Mouse (Mus musculus): ENCODE measurements around the gene Slc22a17.
A peak's percentile ranks its signal among the peaks of the same experiment; 100 is the strongest.
"Not testable (repeated sequence)": the region's sequence is repeated elsewhere in the genome, so short reads cannot be mapped to it uniquely, and the experiment has no call there.

Gene Slc22a17

DNA sequence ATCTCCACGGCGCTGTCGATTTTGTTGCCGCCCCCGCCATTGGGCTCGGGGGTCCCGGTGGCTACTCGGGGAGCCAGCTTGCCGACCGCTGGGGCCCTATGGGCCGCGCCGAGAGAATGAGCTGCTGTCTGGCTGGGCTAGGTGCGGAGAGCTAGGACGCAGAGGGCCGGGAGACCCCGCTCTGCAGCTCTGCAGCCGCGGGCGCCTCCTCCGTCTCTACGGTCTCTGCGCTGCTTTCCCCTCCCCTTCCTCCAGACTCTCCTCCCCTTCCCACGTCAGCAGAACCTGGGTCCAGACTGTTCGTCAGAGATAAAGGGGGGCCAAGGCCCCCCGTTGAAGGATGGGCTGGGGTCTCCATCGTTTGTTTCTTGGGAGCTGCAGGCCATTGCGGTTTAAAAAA, at the start of gene Slc22a17:
Slc22a17 (minus strand) TSS at position 247 of the 400 bp plus-strand sequence.
- peak; percentile 79 for DNase-seq (ENCODE audit: low spot score)

GRCm38 (mm10) chr14:54962714-54963113, 49.8 kb upstream of the Slc22a17 start:
- DNase-seq (ENCODE audit: low spot score), result no peak

DNA sequence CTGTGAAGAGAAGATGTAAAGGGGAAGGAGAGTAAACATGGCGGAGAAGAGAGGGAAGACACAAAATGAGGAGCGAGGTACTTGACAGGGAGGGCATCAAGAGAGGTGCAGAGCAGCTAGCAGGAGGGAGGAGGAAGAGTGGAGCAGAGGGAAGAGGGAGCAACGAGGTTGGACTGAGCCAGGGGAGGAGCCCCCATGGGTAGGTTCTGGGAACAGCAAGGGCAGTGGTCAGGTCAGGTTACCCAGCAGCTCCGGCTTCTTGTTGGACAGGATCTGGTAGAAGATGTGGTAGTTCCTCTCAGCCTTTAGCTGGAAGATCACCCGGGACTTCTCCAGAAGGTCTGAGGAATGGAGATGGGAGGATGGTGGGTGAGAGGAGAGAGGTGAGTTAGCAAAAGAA, 48.6 kb upstream of the Slc22a17 start:
- DNase-seq (ENCODE audit: low spot score), result no peak

- DNase-seq (ENCODE audit: low spot score), result no peak
Measured at GRCm38 (mm10) chr14:54960769-54961168, 47.8 kb upstream of the Slc22a17 start.

GRCm38 (mm10) chr14:54959853-54960613, 47.1 kb upstream of the Slc22a17 start:
- not testable (repeated sequence) for DNase-seq (ENCODE audit: low spot score)

GRCm38 (mm10) chr14:54959197-54959596, 46.3 kb upstream of the Slc22a17 start:
- DNase-seq (ENCODE audit: low spot score), result no peak

GRCm38 (mm10) chr14:54958503-54958902, 45.6 kb upstream of the Slc22a17 start:
- no peak for DNase-seq (ENCODE audit: low spot score)

GRCm38 (mm10) chr14:54956533-54956932, 43.6 kb upstream of the Slc22a17 start:
- no peak for DNase-seq (ENCODE audit: low spot score)

DNA sequence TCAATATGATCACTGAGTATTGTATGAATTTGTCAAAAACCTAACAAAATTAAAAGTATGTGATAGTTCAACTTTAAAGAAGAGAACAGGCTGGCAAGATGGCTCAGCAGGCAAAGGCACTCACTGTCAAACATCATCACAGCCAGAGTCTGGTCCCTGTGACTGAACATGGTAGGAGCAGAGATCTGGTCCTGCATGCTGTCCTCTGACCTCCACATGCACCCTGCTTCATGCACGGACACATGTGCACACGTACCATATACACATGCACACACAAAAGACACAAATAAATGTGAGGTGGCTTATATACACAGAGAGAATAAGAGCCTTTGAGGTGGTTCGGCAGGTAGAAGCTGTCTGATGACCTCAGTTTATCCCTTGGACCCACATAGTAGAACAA, 42.5 kb upstream of the Slc22a17 start:
- DNase-seq (ENCODE audit: low spot score), result no peak

DNA sequence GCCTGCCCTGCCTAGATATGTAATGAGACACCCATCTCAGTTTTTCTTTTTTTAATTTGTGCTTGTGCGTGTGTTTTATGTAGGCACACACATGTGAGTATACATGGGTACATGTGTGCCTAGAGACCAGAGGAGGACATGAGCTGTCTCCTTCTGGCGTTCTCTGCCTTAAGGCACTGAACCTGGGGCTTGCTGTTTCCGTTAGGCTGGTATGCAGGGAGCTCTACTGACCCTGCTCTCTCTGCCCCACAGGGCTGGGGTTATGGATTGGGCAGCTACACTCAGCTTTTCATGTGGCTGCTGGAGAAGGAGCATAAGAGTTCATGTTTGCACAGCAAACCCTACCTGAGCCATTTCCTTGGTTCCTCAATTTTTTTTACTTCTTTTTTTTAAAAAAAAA, 41.5 kb upstream of the Slc22a17 start:
- no peak for DNase-seq (ENCODE audit: low spot score)

DNA sequence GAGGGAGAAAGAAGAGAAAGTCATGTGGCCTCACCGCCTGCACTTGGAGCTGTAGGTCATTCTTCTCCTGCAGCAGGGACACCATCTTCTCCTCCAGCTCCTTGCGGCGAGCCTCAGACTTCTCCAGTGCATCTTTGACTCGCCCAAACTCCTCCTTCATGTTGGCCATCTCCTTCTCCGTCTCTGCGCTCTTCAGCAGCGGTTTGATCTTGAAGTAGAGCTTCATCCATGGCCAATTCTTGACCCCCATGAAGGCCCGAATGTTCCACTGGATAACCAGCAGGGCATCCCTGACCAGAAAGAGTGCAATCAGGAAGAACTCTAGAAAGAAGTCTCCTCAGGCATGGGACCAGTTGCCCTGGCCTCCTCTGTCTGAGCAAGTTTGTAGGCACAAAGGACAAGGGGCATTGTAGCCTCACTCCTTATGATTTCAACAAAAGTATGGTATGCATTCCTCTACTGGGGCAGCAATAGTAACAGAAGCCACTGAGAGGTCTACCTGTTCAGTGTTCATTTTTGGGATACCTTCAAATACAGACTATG, 40.8 kb upstream of the Slc22a17 start:
- DNase-seq (ENCODE audit: low spot score), result no peak

DNA sequence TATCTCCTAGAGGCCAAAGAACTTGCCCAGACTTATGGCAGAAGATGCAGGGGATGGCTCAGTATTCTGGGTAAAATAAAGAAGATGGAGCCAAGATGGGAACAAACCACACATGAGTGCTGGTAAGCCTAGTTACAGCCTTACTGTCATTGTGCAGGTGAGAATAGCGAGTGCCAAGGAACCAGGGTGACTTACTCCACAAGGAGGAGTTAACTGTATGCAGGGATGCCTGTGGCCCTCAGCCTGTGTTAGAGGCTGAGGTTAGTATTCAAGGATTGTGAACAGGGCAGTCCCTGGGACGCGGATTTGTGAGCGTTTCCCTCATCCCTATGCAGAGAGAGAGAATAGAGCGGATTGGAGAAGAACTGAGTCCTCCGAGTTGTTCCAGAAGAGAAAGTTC, 38.7 kb upstream of the Slc22a17 start:
- no peak for DNase-seq (ENCODE audit: low spot score)

DNA sequence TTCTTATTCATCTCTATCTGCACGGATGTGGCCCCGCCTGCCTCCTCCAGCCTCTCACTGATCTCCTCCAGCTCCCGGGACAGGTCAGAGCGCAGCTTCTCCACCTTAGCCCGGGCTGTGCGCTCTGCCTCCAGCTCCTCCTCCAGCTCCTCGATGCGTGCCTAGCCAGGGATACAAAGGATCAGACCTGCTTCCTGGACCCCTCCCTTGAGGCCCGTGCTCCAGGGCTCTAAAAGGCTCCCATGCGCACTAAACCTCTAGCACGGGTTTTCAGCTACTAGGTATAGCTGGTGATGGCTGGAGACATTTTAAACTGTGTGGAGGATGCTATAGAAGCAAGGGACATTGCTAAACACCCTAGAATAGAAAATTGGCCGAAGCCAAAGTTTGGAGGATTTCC, 37.6 kb upstream of the Slc22a17 start:
- DNase-seq (ENCODE audit: low spot score), result no peak

- DNase-seq (ENCODE audit: low spot score), result no peak
Measured at GRCm38 (mm10) chr14:54948781-54949180, 35.8 kb upstream of the Slc22a17 start.

GRCm38 (mm10) chr14:54947008-54947407, 34.1 kb upstream of the Slc22a17 start:
- not testable (repeated sequence) for DNase-seq (ENCODE audit: low spot score)

GRCm38 (mm10) chr14:54945975-54946704, 33.2 kb upstream of the Slc22a17 start:
- no peak for DNase-seq (ENCODE audit: low spot score)

- no peak for DNase-seq (ENCODE audit: low spot score)
Measured at GRCm38 (mm10) chr14:54944939-54945338, 32.0 kb upstream of the Slc22a17 start.

GRCm38 (mm10) chr14:54943971-54944370, 31.0 kb upstream of the Slc22a17 start:
- no peak for DNase-seq (ENCODE audit: low spot score)

GRCm38 (mm10) chr14:54942479-54942878, 29.5 kb upstream of the Slc22a17 start:
- DNase-seq (ENCODE audit: low spot score), result no peak

- DNase-seq (ENCODE audit: low spot score), result no peak
Measured at GRCm38 (mm10) chr14:54941024-54941978, 28.4 kb upstream of the Slc22a17 start.

- no peak for DNase-seq (ENCODE audit: low spot score)
Measured at GRCm38 (mm10) chr14:54940176-54940530, 27.2 kb upstream of the Slc22a17 start.

Measured in yolk sac, embryonic 10.5 days (tissue).